Mouse (Mus musculus) macrophage (primary cell): ENCODE data around the gene Celf2. TPM values are rescaled to one million over a fixed set of nuclear protein-coding genes. Genes with fewer than 3 reads are reported as not detected.

Experiments
- H3K27ac ChIP-seq: fragments of 350-480 bp; formaldehyde crosslinking; 2 replicates; pipeline ENCODE4 v1.9.0; 2021
- H3K36me3 ChIP-seq: fragments of 350-480 bp; formaldehyde crosslinking; 2 replicates; pipeline ENCODE4 v1.9.0; 2021; ENCODE audit errors: inconsistent target
- H3K4me3 ChIP-seq: fragments of 350-480 bp; formaldehyde crosslinking; 2 replicates; pipeline ENCODE4 v1.9.0; 2021; ENCODE audit errors: inconsistent target
- H3K79me2 ChIP-seq: fragments of 350-480 bp; formaldehyde crosslinking; 2 replicates; pipeline ENCODE4 v1.9.0; 2021; ENCODE audit errors: inconsistent target
- WGBS: methylation state at CpG from one replicate; pipeline ENCODE4 v1.1.7; 2026; ENCODE audit warnings: inconsistent platforms; ENCODE audit not compliant: missing documents; 5-methylcytosine and 5-hydroxymethylcytosine counted together
- polyA plus RNA-seq: library from polyadenylated mRNA; stranded (reverse); fragments of 250-400 nt; gene quantifications from 3 replicates; pipeline ENCODE4 v1.2.4, GENCODE M21; 2018; ENCODE audit warnings: inconsistent platforms

Gene Celf2
- polyA plus RNA-seq, 1 experiment from 2014 or later: 142 TPM

- no peak overlapping the region for H3K4me3 ChIP-seq
- 92% methylated on average over 9 of the region's 9 CpGs for WGBS
- no peak overlapping the region for H3K27ac ChIP-seq
- no peaks in the 10 kb centered on the region for H3K36me3 ChIP-seq
- H3K79me2 ChIP-seq: no peaks in the 10 kb centered on the region
These were observed 426.9 kb downstream of the Celf2 start for GRCm38 (mm10) chr2:7082376-7083025.

- Histone ChIP-seq H3K27ac (no peak overlapping the region), H3K4me3 (no peak overlapping the region), H3K36me3 (no peaks in the 10 kb centered on the region), H3K79me2 (no peaks in the 10 kb centered on the region)
- WGBS: 43% methylated on average over 28 of the region's 28 CpGs
These were observed 428.3 kb downstream of the Celf2 start for GRCm38 (mm10) chr2:7080794-7081783.

GRCm38 (mm10) chr2:7080086-7080485 lies 429.3 kb downstream of the Celf2 start:
- Histone ChIP-seq H3K79me2 (no peaks in the 10 kb centered on the region), H3K27ac (no peak overlapping the region), H3K36me3 (no peaks in the 10 kb centered on the region), H3K4me3 (no peak overlapping the region)
- 52% methylated on average over 6 of the region's 7 CpGs for WGBS

GRCm38 (mm10) chr2:7079390-7079789 lies 430.0 kb downstream of the Celf2 start:
- Histone ChIP-seq H3K36me3 (no peaks in the 10 kb centered on the region), H3K27ac (no peak overlapping the region), H3K79me2 (no peaks in the 10 kb centered on the region), H3K4me3 (no peak overlapping the region)
- WGBS: 83% methylated on average over 2 of the region's 2 CpGs

- 81% methylated on average over 3 of the region's 3 CpGs for WGBS
- no peak overlapping the region for H3K27ac ChIP-seq
- H3K36me3 ChIP-seq: no peaks in the 10 kb centered on the region
- H3K79me2 ChIP-seq: no peaks in the 10 kb centered on the region
- no peak overlapping the region for H3K4me3 ChIP-seq
These were observed 435.6 kb downstream of the Celf2 start for GRCm38 (mm10) chr2:7073730-7074129.

GRCm38 (mm10) chr2:7072344-7073265 lies 436.8 kb downstream of the Celf2 start:
- H3K27ac ChIP-seq: no peak overlapping the region
- no peaks in the 10 kb centered on the region for H3K79me2 ChIP-seq
- H3K4me3 ChIP-seq: no peak overlapping the region
- WGBS: 88% methylated on average over 5 of the region's 5 CpGs
- no peaks in the 10 kb centered on the region for H3K36me3 ChIP-seq

- H3K36me3 ChIP-seq: no peaks in the 10 kb centered on the region
- no peaks in the 10 kb centered on the region for H3K79me2 ChIP-seq
- 69% methylated on average over 3 of the region's 3 CpGs for WGBS
- H3K27ac ChIP-seq: no peak overlapping the region
- H3K4me3 ChIP-seq: no peak overlapping the region
These were observed 439.9 kb downstream of the Celf2 start for GRCm38 (mm10) chr2:7069458-7069857.

- H3K79me2 ChIP-seq: no peaks in the 10 kb centered on the region
- H3K27ac ChIP-seq: no peak overlapping the region
- no peak overlapping the region for H3K4me3 ChIP-seq
- WGBS: 80% methylated on average over 6 of the region's 6 CpGs
- no peaks in the 10 kb centered on the region for H3K36me3 ChIP-seq
These were observed 441.1 kb downstream of the Celf2 start for GRCm38 (mm10) chr2:7068281-7068680.

GRCm38 (mm10) chr2:7063574-7064192 lies 445.7 kb downstream of the Celf2 start:
- H3K36me3 ChIP-seq: no peaks in the 10 kb centered on the region
- H3K79me2 ChIP-seq: no peaks in the 10 kb centered on the region
- no peak overlapping the region for H3K4me3 ChIP-seq
- no peak overlapping the region for H3K27ac ChIP-seq
- 45% methylated on average over 11 of the region's 12 CpGs for WGBS

GRCm38 (mm10) chr2:7060490-7061105 lies 448.8 kb downstream of the Celf2 start:
- no peaks in the 10 kb centered on the region for H3K79me2 ChIP-seq
- H3K4me3 ChIP-seq: no peak overlapping the region
- H3K27ac ChIP-seq: no peak overlapping the region
- WGBS: 96% methylated on average over 7 of the region's 7 CpGs
- H3K36me3 ChIP-seq: no peaks in the 10 kb centered on the region

GRCm38 (mm10) chr2:7056401-7056800 lies 453.0 kb downstream of the Celf2 start:
- Histone ChIP-seq H3K27ac (no peak overlapping the region), H3K4me3 (no peak overlapping the region), H3K79me2 (no peaks in the 10 kb centered on the region), H3K36me3 (no peaks in the 10 kb centered on the region)
- 98% methylated on average over 4 of the region's 4 CpGs for WGBS

GRCm38 (mm10) chr2:7055958-7056357 lies 453.4 kb downstream of the Celf2 start:
- H3K4me3 ChIP-seq: no peak overlapping the region
- 84% methylated on average over 3 of the region's 3 CpGs for WGBS

GRCm38 (mm10) chr2:7051090-7051489 lies 458.3 kb downstream of the Celf2 start:
- Histone ChIP-seq H3K36me3 (no peaks in the 10 kb centered on the region), H3K27ac (no peak overlapping the region), H3K79me2 (no peaks in the 10 kb centered on the region), H3K4me3 (no peak overlapping the region)
- 94% methylated on average over 5 of the region's 5 CpGs for WGBS

More at GRCm38 (mm10) chr2:7055958-7056357, 453.4 kb downstream of the Celf2 start:
- no peak overlapping the region for H3K27ac ChIP-seq
- H3K36me3 ChIP-seq: no peaks in the 10 kb centered on the region
- H3K79me2 ChIP-seq: no peaks in the 10 kb centered on the region
